Mouse (Mus musculus) lung, postnatal 0 days (tissue): ENCODE measurements at regions not wholly inside any gene's neighbourhood (a gene's known extent, or its start where the extent isn't known, plus 50 kb on each side); places are given as distances from the start of the nearest gene placed in this dataset.

Source experiments
- ATAC-seq: fragments of 200-750 bp; cut with Nextera tagmentation; 2 replicates; pipeline ENCODE4 v1.8.0; 2017; ENCODE audit warnings: moderate library complexity
- DNase-seq: peaks from one replicate; pipeline ENCODE4 v3.0.0-alpha.2; 2016; ENCODE audit warnings: low spot score
- H3K27ac ChIP-seq: fragments of 300-500 bp; sonication (generic); 2 replicates; pipeline ENCODE4 v1.5.1; 2014; ENCODE audit warnings: antibody characterized with exemption, mild to moderate bottlenecking, low read length, mixed read lengths
- H3K27me3 ChIP-seq: fragments of 300-500 bp; sonication (generic); replicated peaks from 2 replicates; pipeline ENCODE4 v1.6.1; 2014; ENCODE audit warnings: low read length, mixed read lengths; ENCODE audit not compliant: insufficient read depth
- H3K36me3 ChIP-seq: fragments of 300-500 bp; sonication (generic); 2 replicates; pipeline ENCODE4 v1.6.1; 2014; ENCODE audit warnings: low read length, mixed read lengths; ENCODE audit not compliant: insufficient read depth
- H3K4me1 ChIP-seq: fragments of 300-500 bp; sonication (generic); 2 replicates; pipeline ENCODE4 v1.6.1; 2014; ENCODE audit warnings: antibody characterized with exemption, low read depth, low read length, mixed read lengths; ENCODE audit not compliant: insufficient read depth
- H3K4me2 ChIP-seq: fragments of 300-500 bp; sonication (generic); replicated peaks from 2 replicates; pipeline ENCODE4 v1.6.1; 2014; ENCODE audit warnings: low read depth, mild to moderate bottlenecking, low read length, moderate library complexity, mixed read lengths
- H3K4me3 ChIP-seq: fragments of 300-500 bp; sonication (generic); 2 replicates; pipeline ENCODE4 v1.5.1; 2014; ENCODE audit warnings: low read depth, low read length
- H3K9ac ChIP-seq: fragments of 300-500 bp; sonication (generic); replicated peaks from 2 replicates; pipeline ENCODE4 v1.6.1; 2014; ENCODE audit warnings: low read depth, mild to moderate bottlenecking
- H3K9me3 ChIP-seq: fragments of 300-500 bp; sonication (generic); 2 replicates; pipeline ENCODE4 v1.6.1; 2016; ENCODE audit warnings: low read length, mixed read lengths
- CTCF ChIP-seq: IDR thresholded peaks from 2 replicates; pipeline ENCODE4 v1.5.1; 2016; ENCODE audit warnings: antibody characterized with exemption, mild to moderate bottlenecking
- EP300 ChIP-seq: IDR thresholded peaks from 2 replicates; pipeline ENCODE4 v1.6.1; 2016; ENCODE audit warnings: antibody characterized with exemption, mild to moderate bottlenecking, control low read depth
- WGBS: fragments of 180-500 bp; shearing (Covaris S2); extraction: QIAGEN DNeasy Blood & Tissue Kit; methylation state at CpG from one replicate; pipeline ENCODE4 v1.1.7; 2014; 5-methylcytosine and 5-hydroxymethylcytosine counted together

- DNase-seq (peak; percentile 65), ATAC-seq (peak; percentile 77)
- Histone ChIP-seq H3K27ac (no peak overlapping the region), H3K27me3 (no peaks in the 10 kb centered on the region), H3K4me3 (no peak overlapping the region), H3K9me3 (no peaks in the 10 kb centered on the region), H3K4me1 (no peaks in the 10 kb centered on the region), H3K9ac (no peak overlapping the region), H3K4me2 (no peak overlapping the region), H3K36me3 (no peaks in the 10 kb centered on the region)
- no peak for TF ChIP-seq CTCF
- peak; percentile 71 for TF ChIP-seq EP300
- 29% methylated on average over 3 of the region's 3 CpGs for WGBS
Observed at GRCm38 (mm10) chr11:71697017-71697416, 52.7 kb upstream of the Wscd1 start.

GRCm38 (mm10) chr11:71698836-71699235 lies 50.9 kb upstream of the Wscd1 start:
- H3K27me3 ChIP-seq = no peaks in the 10 kb centered on the region
- no peaks in the 10 kb centered on the region for H3K9me3 ChIP-seq
- no peaks in the 10 kb centered on the region for H3K4me1 ChIP-seq
- no peaks in the 10 kb centered on the region for H3K36me3 ChIP-seq
- ATAC-seq (no peak), DNase-seq (no peak)
- WGBS = 88% methylated on average over 4 of the region's 4 CpGs
- no peak overlapping the region for H3K27ac ChIP-seq
- no peak overlapping the region for H3K9ac ChIP-seq
- H3K4me3 ChIP-seq = no peak overlapping the region
- TF ChIP-seq EP300 = no peak
- no peak for TF ChIP-seq CTCF
- H3K4me2 ChIP-seq = no peak overlapping the region
